Mouse (Mus musculus) hindbrain, postnatal 0 days (tissue): ENCODE measurements around the gene Timm8a1. TPM values are rescaled to one million over a fixed set of nuclear protein-coding genes. Genes with fewer than 3 reads are reported as not detected.
A peak's percentile ranks its signal among the peaks of the same experiment; 100 is the strongest.
"Not testable (repeated sequence)": the region's sequence is repeated elsewhere in the genome, so short reads cannot be mapped to it uniquely, and the experiment has no call there.

ENCODE experiments used
- ATAC-seq: fragments of 200-750 bp; cut with Nextera tagmentation; 2 replicates; pipeline ENCODE4 v1.8.0; 2017; ENCODE audit warnings: mild to moderate bottlenecking, moderate TSS enrichment, moderate library complexity
- DNase-seq: peaks from one replicate; pipeline ENCODE4 v3.0.0-alpha.2; 2015; ENCODE audit warnings: low spot score
- H3K27ac ChIP-seq: fragments of 300-500 bp; sonication (generic); 2 replicates; pipeline ENCODE4 v1.5.1; 2014; ENCODE audit warnings: mild to moderate bottlenecking
- H3K27me3 ChIP-seq: fragments of 300-500 bp; sonication (generic); 2 replicates; pipeline ENCODE4 v1.6.1; 2014; ENCODE audit warnings: low read length, mixed read lengths; ENCODE audit not compliant: insufficient read depth
- H3K36me3 ChIP-seq: fragments of 300-500 bp; sonication (generic); 2 replicates; pipeline ENCODE4 v1.6.1; 2014; ENCODE audit warnings: low read length, mixed read lengths; ENCODE audit not compliant: insufficient read depth
- H3K4me1 ChIP-seq: fragments of 300-500 bp; sonication (generic); 2 replicates; pipeline ENCODE4 v1.6.1; 2014; ENCODE audit warnings: antibody characterized with exemption, low read length, mixed read lengths; ENCODE audit not compliant: insufficient read depth
- H3K4me2 ChIP-seq: fragments of 300-500 bp; sonication (generic); 2 replicates; pipeline ENCODE4 v1.6.1; 2014; ENCODE audit warnings: low read depth, mild to moderate bottlenecking, low read length, moderate library complexity, mixed read lengths
- H3K4me3 ChIP-seq: fragments of 300-500 bp; sonication (generic); 2 replicates; pipeline ENCODE4 v1.5.1; 2014; ENCODE audit warnings: low read length
- H3K9ac ChIP-seq: fragments of 300-500 bp; sonication (generic); replicated peaks from 2 replicates; pipeline ENCODE4 v1.6.1; 2014; ENCODE audit warnings: mild to moderate bottlenecking, low read length, moderate library complexity, mixed read lengths
- H3K9me3 ChIP-seq: fragments of 300-500 bp; sonication (generic); 2 replicates; pipeline ENCODE4 v1.6.1; 2016; ENCODE audit warnings: low read length, mixed read lengths
- CTCF ChIP-seq: IDR thresholded peaks from 2 replicates; pipeline ENCODE4 v1.5.1; 2016; ENCODE audit warnings: antibody characterized with exemption, control low read depth, low read depth
- WGBS: fragments of 180-500 bp; shearing (Covaris S2); extraction: QIAGEN DNeasy Blood & Tissue Kit; methylation state at CpG from one replicate; pipeline ENCODE4 v1.1.7; 2014; 5-methylcytosine and 5-hydroxymethylcytosine counted together
- polyA plus RNA-seq: library from polyadenylated mRNA; unstranded; fragments of >200 nt; fragmentation: Nextera tagmentation; extraction: Ambion mirVana; gene quantifications from 2 replicates; pipeline ENCODE4 v1.2.1, GENCODE M21; 2015
- total RNA-seq: library from RNA; depleted of rRNA; stranded (reverse); fragments of >200 nt; gene quantifications from 2 replicates; pipeline ENCODE4 v1.2.3, GENCODE M21; 2014

The Timm8a1 gene
- total and polyA plus RNA-seq, 2 experiments from 2014 or later: 7.6 to 47.0 TPM

- TF ChIP-seq CTCF: no peak
- 77% methylated on average over 6 of the region's 6 CpGs for WGBS
Measured at GRCm38 (mm10) chrX:134554425-134554824, 12.8 kb upstream of the Timm8a1 start.

GRCm38 (mm10) chrX:134553326-134553725 lies 11.7 kb upstream of the Timm8a1 start:
- no peaks in the 10 kb centered on the region for H3K9me3 ChIP-seq
- TF ChIP-seq CTCF: no peak
- no peaks in the 10 kb centered on the region for H3K27me3 ChIP-seq
- DNase-seq (no peak), ATAC-seq (no peak)
- H3K4me3 ChIP-seq: no peak overlapping the region
- H3K4me2 ChIP-seq: no peak overlapping the region
- H3K9ac ChIP-seq: no peak overlapping the region
- H3K36me3 ChIP-seq: no peaks in the 10 kb centered on the region
- no peak overlapping the region for H3K27ac ChIP-seq
- WGBS: 85% methylated on average over 3 of the region's 4 CpGs
- no peaks in the 10 kb centered on the region for H3K4me1 ChIP-seq

More at GRCm38 (mm10) chrX:134554425-134554824, 12.8 kb upstream of the Timm8a1 start:
- H3K9me3 ChIP-seq: no peaks in the 10 kb centered on the region
- H3K9ac ChIP-seq: no peak overlapping the region
- no peaks in the 10 kb centered on the region for H3K4me1 ChIP-seq
- no peak overlapping the region for H3K4me3 ChIP-seq
- no peaks in the 10 kb centered on the region for H3K36me3 ChIP-seq
- no peak for ATAC-seq
- no peaks in the 10 kb centered on the region for H3K27me3 ChIP-seq
- H3K27ac ChIP-seq: no peak overlapping the region
- no peak overlapping the region for H3K4me2 ChIP-seq
- DNase-seq: no peak

GRCm38 (mm10) chrX:134550903-134551302 lies 9.2 kb upstream of the Timm8a1 start:
- TF ChIP-seq CTCF: peak; percentile 65
- no peak overlapping the region for H3K4me2 ChIP-seq

GRCm38 (mm10) chrX:134547330-134547729 lies 5.7 kb upstream of the Timm8a1 start:
- 90% methylated on average over 4 of the region's 4 CpGs for WGBS
- Histone ChIP-seq H3K4me3 (no peak overlapping the region), H3K4me2 (no peak overlapping the region), H3K36me3 (no peaks in the 10 kb centered on the region), H3K27ac (no peak overlapping the region), H3K27me3 (no peaks in the 10 kb centered on the region), H3K9me3 (no peaks in the 10 kb centered on the region), H3K9ac (no peak overlapping the region), H3K4me1 (no peaks in the 10 kb centered on the region)
- DNase-seq: no peak
- no peak for TF ChIP-seq CTCF
- no peak for ATAC-seq

More at GRCm38 (mm10) chrX:134550903-134551302, 9.2 kb upstream of the Timm8a1 start:
- 0 out of 2 replicates have a peak, but pooled peaks have one; percentile 51 for ATAC-seq
- Histone ChIP-seq H3K4me3 (no peak overlapping the region), H3K9ac (no peak overlapping the region), H3K36me3 (no peaks in the 10 kb centered on the region), H3K27ac (no peak overlapping the region), H3K27me3 (no peaks in the 10 kb centered on the region), H3K9me3 (no peaks in the 10 kb centered on the region), H3K4me1 (no peaks in the 10 kb centered on the region)
- WGBS: 16% methylated on average over 5 of the region's 5 CpGs
- DNase-seq: peak; percentile 78

GRCm38 (mm10) chrX:134541955-134542308 lies 267 bp upstream of the Timm8a1 start:
- H3K4me1 ChIP-seq: no peaks in the 10 kb centered on the region
- H3K27me3 ChIP-seq: no peaks in the 10 kb centered on the region
- TF ChIP-seq CTCF: no peak
- DNase-seq (no peak), ATAC-seq (no peak)
- H3K9ac ChIP-seq: peak overlapping the region; percentile 53; the same call in 1 of the 2 replicates
- no peaks in the 10 kb centered on the region for H3K9me3 ChIP-seq
- no peaks in the 10 kb centered on the region for H3K36me3 ChIP-seq
- 33% methylated on average over 6 of the region's 6 CpGs for WGBS
- H3K4me3 ChIP-seq: peak overlapping the region; percentile 49
- peak overlapping the region; percentile 65 for H3K4me2 ChIP-seq
- peak overlapping the region; percentile 73 for H3K27ac ChIP-seq

- Histone ChIP-seq H3K9me3 (no peaks in the 10 kb centered on the region), H3K27me3 (no peaks in the 10 kb centered on the region), H3K4me3 (peak overlapping the region; percentile 49), H3K27ac (peak overlapping the region; percentile 20; the same call in 1 of the 2 replicates), H3K36me3 (no peaks in the 10 kb centered on the region), H3K9ac (peak overlapping the region; percentile 53), H3K4me1 (no peaks in the 10 kb centered on the region), H3K4me2 (peak overlapping the region; percentile 65)
- peak; percentile 16 for DNase-seq
- TF ChIP-seq CTCF: peak; percentile 7; the same call in 1 of the 2 replicates
- 33% methylated on average over 12 of the region's 12 CpGs for WGBS
- ATAC-seq: no peak
Measured at GRCm38 (mm10) chrX:134540414-134541135, 1.1 kb downstream of the Timm8a1 start.

- not testable (repeated sequence) for H3K9me3 ChIP-seq, H3K4me3 ChIP-seq, DNase-seq, H3K27me3 ChIP-seq, H3K9ac ChIP-seq, H3K36me3 ChIP-seq, H3K27ac ChIP-seq, ATAC-seq, H3K4me1 ChIP-seq
- WGBS: 83% methylated on average over 10 of the region's 10 CpGs
- H3K4me2 ChIP-seq: 0 out of 2 replicates have a peak overlapping the region, but pooled peaks have one; percentile 65
- peak; percentile 20 for TF ChIP-seq CTCF
Measured at GRCm38 (mm10) chrX:134539795-134540194, 1.9 kb downstream of the Timm8a1 start.
